Mouse (Mus musculus): ENCODE measurements around the gene Ttc39b.

Gene Ttc39b

DNA sequence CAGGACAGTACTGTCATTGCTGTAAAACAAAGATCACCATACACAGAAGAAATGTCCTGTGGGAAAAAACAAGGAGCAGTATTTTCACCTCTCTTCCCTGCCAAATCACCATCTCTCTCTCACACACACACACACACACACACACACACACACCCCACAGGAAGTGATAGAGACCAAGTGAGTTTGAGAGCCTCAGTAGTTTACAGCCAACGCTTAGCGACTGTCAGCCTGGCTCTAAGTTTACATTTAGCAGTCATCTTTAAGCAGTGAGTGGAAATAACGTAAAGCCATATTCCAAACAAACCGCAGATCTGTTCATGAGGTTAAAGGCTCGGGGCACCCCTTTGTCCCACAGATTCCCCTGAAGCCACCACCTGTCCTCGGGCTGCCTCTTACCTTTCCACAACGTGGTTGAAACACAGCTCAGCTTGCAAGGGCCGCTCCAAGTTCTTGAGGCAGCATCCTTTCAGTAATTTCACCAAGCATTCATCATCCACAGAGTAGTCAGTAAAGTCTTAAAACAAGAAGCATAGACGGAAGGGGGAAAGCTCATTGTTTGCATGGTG is 91.7 kb downstream of the Ttc39b start:
- no peak for DNase-seq (ENCODE audit: low spot score)

DNA sequence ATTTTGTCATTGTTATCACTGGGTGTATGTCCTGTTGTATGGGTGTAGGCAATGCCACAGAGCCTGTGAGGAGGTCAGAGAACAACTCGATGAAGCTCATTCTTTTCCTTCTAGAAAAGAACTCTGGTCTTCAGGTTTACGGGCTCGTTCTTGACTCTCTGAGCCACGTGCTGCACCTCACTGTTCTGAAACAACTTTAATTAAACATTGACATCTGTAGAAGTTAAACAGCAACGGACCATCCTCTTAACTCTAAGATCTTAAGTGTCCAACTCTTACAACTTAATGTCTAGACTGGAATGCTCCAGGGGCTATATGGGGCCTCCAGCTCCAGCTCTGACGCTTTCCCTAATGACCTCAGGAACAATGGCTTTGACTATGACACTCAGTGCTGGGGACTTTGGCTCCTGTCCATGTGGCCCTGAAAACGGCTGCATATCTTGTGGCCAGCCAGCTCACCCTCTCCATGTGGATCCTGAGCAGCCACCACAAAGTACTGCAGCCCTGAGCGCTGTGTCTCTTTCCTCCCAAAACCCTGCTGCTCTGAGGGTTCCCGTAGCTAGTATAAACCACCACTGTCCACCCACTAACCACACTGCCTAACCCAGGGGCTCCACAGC is 95.3 kb downstream of the Ttc39b start:
- DNase-seq (ENCODE audit: low spot score): no peak

GRCm38 (mm10) chr4:83228073-83228472 is 96.0 kb downstream of the Ttc39b start:
- no peak for DNase-seq (ENCODE audit: low spot score)

DNA sequence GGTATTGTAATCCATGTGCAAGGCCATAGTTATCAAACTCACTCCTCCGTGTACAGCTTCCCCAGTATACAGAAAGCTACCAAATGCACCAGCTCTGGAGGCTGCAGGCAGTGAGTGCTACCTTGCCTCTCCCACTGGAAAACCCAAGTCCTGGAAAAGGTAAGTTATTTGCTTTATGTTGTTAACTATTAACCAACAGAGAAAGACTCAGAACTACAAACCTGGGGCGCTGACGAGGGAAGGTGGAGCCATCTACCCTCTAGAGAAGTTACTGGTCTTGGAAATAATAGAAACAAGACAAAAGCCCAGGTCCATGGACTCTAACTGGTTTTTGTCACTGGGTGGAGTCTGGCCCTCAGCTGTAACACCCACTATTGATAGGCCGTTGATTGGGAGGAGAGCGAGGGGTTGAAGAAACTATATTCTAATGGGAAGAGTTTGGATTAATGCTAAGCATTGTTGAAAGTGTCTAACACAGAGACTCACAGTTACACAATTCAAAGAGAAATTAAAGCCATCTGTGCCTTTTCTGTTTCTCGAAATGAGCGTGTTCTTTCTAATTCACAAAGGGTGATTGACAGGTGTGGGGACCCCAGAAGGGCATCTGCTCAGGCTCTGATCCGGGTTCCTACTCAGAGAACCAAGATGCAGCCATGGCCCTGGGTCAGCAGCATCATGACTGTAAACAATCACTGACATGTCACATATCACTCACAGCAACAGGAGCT is 98.3 kb downstream of the Ttc39b start:
- DNase-seq (ENCODE audit: low spot score): no peak

DNA sequence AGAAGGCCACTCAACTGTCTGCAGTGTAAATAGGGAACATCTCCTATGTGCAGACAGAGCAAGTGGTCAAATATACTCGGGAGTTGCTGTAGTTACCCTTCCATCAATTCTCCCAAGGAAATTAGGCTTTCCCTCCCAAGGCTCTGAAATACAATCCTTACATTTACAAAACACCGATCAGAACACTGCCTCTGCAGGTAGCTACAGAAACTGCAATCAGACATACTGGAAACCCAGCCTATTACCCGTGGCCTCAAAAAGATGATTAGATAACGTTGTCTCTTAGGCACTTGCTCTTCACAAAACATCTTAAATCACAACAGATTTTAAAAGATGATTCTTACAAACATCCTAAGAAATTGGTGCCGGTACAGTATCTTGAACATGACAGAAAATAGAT is 99.8 kb downstream of the Ttc39b start:
- DNase-seq (ENCODE audit: low spot score): no peak

GRCm38 (mm10) chr4:83223197-83223596 is 100.9 kb downstream of the Ttc39b start:
- no peak for DNase-seq (ENCODE audit: low spot score)

DNA sequence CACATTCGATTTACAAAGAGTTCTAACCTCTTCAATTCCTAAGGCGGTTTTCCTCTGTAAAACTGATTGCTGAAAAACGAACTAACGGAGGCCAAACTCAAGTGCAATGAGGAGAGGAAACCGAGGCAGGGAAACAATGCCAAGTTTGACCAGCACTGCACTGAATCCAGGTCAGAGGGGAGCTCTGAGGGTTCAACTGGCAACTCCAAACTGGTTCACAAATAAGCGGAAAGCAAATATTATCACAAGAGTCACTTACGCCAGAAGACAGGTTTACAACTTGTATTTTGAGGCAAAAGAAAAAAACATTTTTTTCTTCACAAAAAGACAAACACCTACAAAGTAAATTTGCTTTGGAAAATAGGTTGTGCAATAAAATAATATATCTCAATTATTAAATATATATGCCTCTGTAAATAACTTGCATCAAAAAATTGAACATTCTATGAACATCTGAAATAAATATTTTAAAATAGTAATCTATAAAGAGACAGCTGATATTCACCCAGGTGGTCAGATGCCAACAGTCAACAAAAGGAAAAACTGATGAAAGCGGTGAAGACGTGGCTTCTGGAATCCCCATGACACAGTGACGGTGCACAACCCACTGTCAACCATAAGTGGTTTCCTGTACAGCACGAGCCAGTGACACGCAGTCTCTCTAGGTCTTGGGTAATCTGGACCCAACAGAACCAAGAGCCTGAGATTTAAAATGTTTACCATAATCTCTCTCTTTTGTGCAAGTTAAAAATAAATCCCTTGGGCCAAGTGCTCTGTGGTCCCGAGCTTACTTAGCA is 103.1 kb downstream of the Ttc39b start:
- no peak for DNase-seq (ENCODE audit: low spot score)

GRCm38 (mm10) chr4:83219253-83219652 is 104.8 kb downstream of the Ttc39b start:
- DNase-seq (ENCODE audit: low spot score): no peak

- DNase-seq (ENCODE audit: low spot score): no peak
These were observed 106.9 kb downstream of the Ttc39b start for GRCm38 (mm10) chr4:83217128-83217527.

DNA sequence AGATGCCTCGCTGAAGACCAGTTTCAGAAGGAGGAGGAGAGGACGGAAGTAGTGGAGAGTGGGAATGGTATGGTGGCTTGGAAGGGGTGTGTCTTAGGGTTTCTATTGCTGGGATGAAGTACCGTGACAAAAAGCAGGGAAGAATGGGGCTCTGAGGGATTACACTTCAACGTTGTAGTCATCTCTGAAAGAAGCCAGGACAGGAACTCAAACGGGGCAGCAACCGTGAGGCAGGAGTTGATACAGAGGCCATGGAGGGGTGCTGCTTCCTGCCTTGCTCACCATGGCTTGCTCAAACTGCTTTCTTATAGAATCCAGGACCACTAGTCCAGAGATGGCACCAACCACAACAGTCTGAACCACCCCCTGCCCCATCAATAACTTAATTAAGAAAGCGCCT is 107.7 kb downstream of the Ttc39b start:
- no peak for DNase-seq (ENCODE audit: low spot score)

DNA sequence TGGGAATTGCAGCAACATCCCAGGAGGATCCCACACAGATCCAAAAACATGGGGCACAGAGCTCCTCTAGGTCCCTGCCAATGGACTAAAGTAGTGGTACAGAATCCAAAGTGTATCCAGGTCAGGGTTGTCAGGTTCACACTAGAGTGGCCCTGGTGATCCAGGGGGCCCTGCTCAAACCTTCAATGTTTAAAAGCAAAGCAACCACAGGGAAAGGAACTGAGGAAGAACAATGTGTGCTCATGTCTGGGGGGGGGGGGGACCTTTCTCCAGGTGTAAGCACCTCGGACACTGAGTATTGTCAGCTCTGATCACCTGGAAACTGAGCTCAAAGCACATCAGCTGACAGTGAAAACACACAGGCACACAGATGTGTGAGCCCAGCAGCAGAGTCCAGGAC is 108.3 kb downstream of the Ttc39b start:
- DNase-seq (ENCODE audit: low spot score): no peak

GRCm38 (mm10) chr4:83214822-83215558 is 109.1 kb downstream of the Ttc39b start:
- peak; percentile 12 for DNase-seq (ENCODE audit: low spot score)

DNA sequence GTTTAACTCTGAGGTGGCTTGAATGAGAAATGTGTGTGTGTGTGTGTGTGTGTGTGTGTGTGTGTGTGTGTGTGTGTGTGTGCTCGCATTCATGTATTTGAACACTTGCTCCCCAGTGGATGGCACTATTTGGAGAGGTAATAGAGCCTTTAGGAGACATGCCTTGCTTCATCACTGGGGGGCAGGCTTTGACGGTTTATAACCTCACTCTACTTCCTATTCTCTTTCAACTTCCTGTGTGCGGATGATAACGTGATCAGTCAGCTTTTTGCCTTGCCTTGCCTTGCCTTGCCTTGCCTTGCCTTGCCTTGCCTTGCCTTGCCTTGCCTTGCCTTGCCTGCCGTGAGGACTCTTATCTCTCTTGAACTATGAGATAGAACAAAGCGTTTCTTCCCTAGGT is 110.3 kb downstream of the Ttc39b start:
- DNase-seq (ENCODE audit: low spot score): no peak

- DNase-seq (ENCODE audit: low spot score): no peak
These were observed 112.3 kb downstream of the Ttc39b start for GRCm38 (mm10) chr4:83211709-83212108.

- DNase-seq (ENCODE audit: low spot score): no peak
These were observed 113.6 kb downstream of the Ttc39b start for GRCm38 (mm10) chr4:83210437-83210836.

- DNase-seq (ENCODE audit: low spot score): no peak
These were observed 117.1 kb downstream of the Ttc39b start for GRCm38 (mm10) chr4:83206803-83207586.

- DNase-seq (ENCODE audit: low spot score): no peak
These were observed 117.6 kb downstream of the Ttc39b start for GRCm38 (mm10) chr4:83206416-83206802.

- no peak for DNase-seq (ENCODE audit: low spot score)
These were observed 124.7 kb downstream of the Ttc39b start for GRCm38 (mm10) chr4:83199391-83199790.

DNA sequence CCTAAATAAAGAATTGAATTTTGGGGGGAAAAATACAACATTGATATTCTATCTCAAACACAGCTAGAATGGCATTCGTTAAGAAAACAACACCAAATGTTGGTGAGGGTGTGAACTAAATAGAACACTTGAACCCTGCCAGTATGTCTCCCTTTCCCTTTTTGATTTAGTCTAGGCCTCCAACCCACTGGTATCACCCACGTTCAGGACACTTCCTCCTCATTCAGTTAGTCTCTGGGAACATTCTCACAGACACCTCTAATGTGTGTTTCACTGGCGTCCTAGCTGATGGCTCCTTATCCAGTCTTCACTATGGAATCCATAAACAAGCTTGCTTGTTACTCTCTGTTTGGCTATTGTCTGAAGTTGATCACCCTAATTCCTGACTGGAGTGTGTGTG is 125.9 kb downstream of the Ttc39b start:
- no peak for DNase-seq (ENCODE audit: low spot score)

DNA sequence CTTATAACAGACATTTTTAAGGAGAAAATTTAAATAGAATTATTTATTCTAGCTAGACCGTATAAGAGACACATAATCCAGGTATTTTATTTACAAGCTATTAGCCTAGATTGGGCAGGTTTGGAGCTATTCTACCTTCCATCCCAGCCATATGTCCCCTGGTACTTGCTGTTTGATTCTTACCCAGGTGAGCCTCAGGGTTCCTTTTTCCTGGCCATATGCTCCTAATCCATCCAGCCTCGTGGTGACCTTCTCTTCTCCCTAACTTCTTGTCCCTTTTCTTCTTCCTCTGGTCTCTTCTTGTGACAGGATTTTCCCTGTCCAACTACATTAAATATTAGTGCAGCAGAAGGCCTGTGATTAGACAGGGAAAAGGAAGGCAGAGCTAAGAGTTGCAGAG is 134.3 kb downstream of the Ttc39b start:
- no peak for DNase-seq (ENCODE audit: low spot score)

DNA sequence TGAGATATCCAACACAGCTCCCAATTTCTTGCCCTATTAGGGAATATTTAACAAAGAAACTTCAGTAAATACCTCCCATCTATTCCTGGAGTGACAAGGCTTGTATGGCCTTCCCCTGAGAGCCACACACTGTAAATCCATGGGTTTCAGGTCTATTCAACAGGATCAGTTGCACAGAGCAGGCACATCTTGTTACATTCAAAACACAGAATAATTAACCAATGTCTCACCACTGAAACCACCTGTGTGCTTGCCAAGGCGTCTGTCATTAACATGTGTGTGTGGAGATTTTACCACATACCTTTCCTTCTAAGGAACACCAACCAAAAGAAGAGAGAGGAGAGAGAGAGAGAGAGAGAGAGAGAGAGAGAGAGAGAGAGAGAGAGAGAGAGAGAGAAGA is 136.7 kb downstream of the Ttc39b start:
- DNase-seq (ENCODE audit: low spot score): no peak
